Mouse (Mus musculus): Measurements from ENCODE around the gene Tbx5. TPM values are rescaled to one million over a fixed set of nuclear protein-coding genes. Genes with fewer than 3 reads are reported as not detected.
"Not testable (repeated sequence)": the region's sequence is repeated elsewhere in the genome, so short reads cannot be mapped to it uniquely, and the experiment has no call there.

The Tbx5 gene
- polyA plus RNA-seq, 1 experiment from 2014 or later, result not detected

GRCm38 (mm10) chr5:119866277-119867235 is 34.1 kb downstream of the Tbx5 start:
- H3K4me2 ChIP-seq (replicated peaks), result peak overlapping the region; percentile 54
- no peaks in the 10 kb centered on the region for H3K9me3 ChIP-seq
- no peaks in the 10 kb centered on the region for H3K36me3 ChIP-seq
- peaks cover 16% of the 10 kb centered on the region; the same call in 1 of the 2 replicates for H3K27me3 ChIP-seq
- H3K4me1 ChIP-seq (replicated peaks), result peaks cover 11% of the 10 kb centered on the region
- ATAC-seq, result peak; percentile 70
- no peak overlapping the region; the same call in 1 of the 2 replicates for H3K27ac ChIP-seq
- H3K9ac ChIP-seq (replicated peaks), result peak overlapping the region; percentile 46; the same call in 1 of the 2 replicates
- WGBS, result 15% methylated on average over 31 of the region's 31 CpGs
- H3K4me3 ChIP-seq (replicated peaks), result peak overlapping the region; percentile 34

GRCm38 (mm10) chr5:119867986-119868385 is 35.5 kb downstream of the Tbx5 start:
- H3K4me3 ChIP-seq (replicated peaks), result no peak overlapping the region
- H3K36me3 ChIP-seq, result no peaks in the 10 kb centered on the region
- H3K9me3 ChIP-seq, result no peaks in the 10 kb centered on the region
- H3K4me2 ChIP-seq (replicated peaks), result no peak overlapping the region
- H3K9ac ChIP-seq (replicated peaks), result no peak overlapping the region
- H3K27me3 ChIP-seq, result peaks cover 16% of the 10 kb centered on the region; the same call in 1 of the 2 replicates
- H3K4me1 ChIP-seq (replicated peaks), result peaks cover 11% of the 10 kb centered on the region
- ATAC-seq, result no peak
- 88% methylated on average over 6 of the region's 6 CpGs for WGBS
- no peak overlapping the region for H3K27ac ChIP-seq

- Histone ChIP-seq H3K4me3 (replicated peaks) (no peak overlapping the region), H3K27ac (no peak overlapping the region), H3K36me3 (no peaks in the 10 kb centered on the region), H3K9me3 (no peaks in the 10 kb centered on the region), H3K9ac (replicated peaks) (no peak overlapping the region), H3K4me1 (replicated peaks) (no peaks in the 10 kb centered on the region), H3K27me3 (no peaks in the 10 kb centered on the region), H3K4me2 (replicated peaks) (no peak overlapping the region)
- 40% methylated on average over 2 of the region's 2 CpGs for WGBS
- ATAC-seq, result no peak
Measured at GRCm38 (mm10) chr5:119875421-119875820, 43.0 kb downstream of the Tbx5 start.

- WGBS, result 77% methylated on average over 6 of the region's 6 CpGs
- Histone ChIP-seq H3K4me2 (replicated peaks) (no peak overlapping the region), H3K9me3 (no peaks in the 10 kb centered on the region), H3K4me1 (replicated peaks) (no peaks in the 10 kb centered on the region), H3K27me3 (no peaks in the 10 kb centered on the region), H3K27ac (no peak overlapping the region), H3K4me3 (replicated peaks) (no peak overlapping the region), H3K36me3 (no peaks in the 10 kb centered on the region), H3K9ac (replicated peaks) (no peak overlapping the region)
- no peak for ATAC-seq
Measured at GRCm38 (mm10) chr5:119877185-119877584, 44.7 kb downstream of the Tbx5 start.

- Histone ChIP-seq H3K4me2 (replicated peaks) (no peak overlapping the region), H3K9me3 (no peaks in the 10 kb centered on the region), H3K27ac (no peak overlapping the region), H3K27me3 (no peaks in the 10 kb centered on the region), H3K4me1 (replicated peaks) (no peaks in the 10 kb centered on the region), H3K36me3 (no peaks in the 10 kb centered on the region), H3K9ac (replicated peaks) (no peak overlapping the region), H3K4me3 (replicated peaks) (no peak overlapping the region)
- WGBS, result 93% methylated on average over 6 of the region's 8 CpGs
- ATAC-seq, result no peak
Measured at GRCm38 (mm10) chr5:119885595-119885994, 53.1 kb downstream of the Tbx5 start.

DNA sequence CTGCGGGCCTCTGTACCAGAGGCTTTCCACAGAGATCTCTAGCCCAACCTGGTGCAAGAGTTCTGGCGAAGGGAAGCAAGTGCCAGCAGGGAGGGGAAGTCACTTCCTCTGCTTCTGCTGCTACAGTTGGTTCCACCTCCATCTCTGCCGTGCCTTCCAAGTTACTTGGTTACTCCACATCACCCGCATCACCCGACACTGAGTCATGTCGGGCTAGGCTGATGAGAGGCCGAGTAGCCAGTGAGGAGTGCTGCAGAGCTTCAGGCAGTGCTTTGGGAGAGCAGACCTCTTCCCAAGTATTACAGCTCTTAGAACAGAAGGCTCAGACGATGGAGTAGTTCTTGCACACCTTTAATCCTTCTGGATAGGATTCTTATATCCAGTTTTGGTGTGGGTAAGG is 54.9 kb downstream of the Tbx5 start:
- no peaks in the 10 kb centered on the region for H3K27me3 ChIP-seq
- no peaks in the 10 kb centered on the region for H3K36me3 ChIP-seq
- no peak overlapping the region for H3K4me3 ChIP-seq (replicated peaks)
- no peak overlapping the region for H3K27ac ChIP-seq
- H3K4me2 ChIP-seq (replicated peaks), result no peak overlapping the region
- ATAC-seq, result no peak
- no peak overlapping the region for H3K9ac ChIP-seq (replicated peaks)
- H3K9me3 ChIP-seq, result no peaks in the 10 kb centered on the region
- H3K4me1 ChIP-seq (replicated peaks), result peaks cover 10% of the 10 kb centered on the region
- 90% methylated on average over 8 of the region's 8 CpGs for WGBS

GRCm38 (mm10) chr5:119891960-119892359 is 59.5 kb downstream of the Tbx5 start:
- no peak overlapping the region for H3K4me2 ChIP-seq (replicated peaks)
- no peaks in the 10 kb centered on the region for H3K36me3 ChIP-seq
- H3K9me3 ChIP-seq, result no peaks in the 10 kb centered on the region
- H3K4me3 ChIP-seq (replicated peaks), result no peak overlapping the region
- 47% methylated on average over 5 of the region's 5 CpGs for WGBS
- no peak for ATAC-seq
- no peak overlapping the region for H3K9ac ChIP-seq (replicated peaks)
- H3K4me1 ChIP-seq (replicated peaks), result peaks cover 10% of the 10 kb centered on the region
- H3K27me3 ChIP-seq, result no peaks in the 10 kb centered on the region
- H3K27ac ChIP-seq, result peak overlapping the region; percentile 54; the same call in 1 of the 2 replicates

DNA sequence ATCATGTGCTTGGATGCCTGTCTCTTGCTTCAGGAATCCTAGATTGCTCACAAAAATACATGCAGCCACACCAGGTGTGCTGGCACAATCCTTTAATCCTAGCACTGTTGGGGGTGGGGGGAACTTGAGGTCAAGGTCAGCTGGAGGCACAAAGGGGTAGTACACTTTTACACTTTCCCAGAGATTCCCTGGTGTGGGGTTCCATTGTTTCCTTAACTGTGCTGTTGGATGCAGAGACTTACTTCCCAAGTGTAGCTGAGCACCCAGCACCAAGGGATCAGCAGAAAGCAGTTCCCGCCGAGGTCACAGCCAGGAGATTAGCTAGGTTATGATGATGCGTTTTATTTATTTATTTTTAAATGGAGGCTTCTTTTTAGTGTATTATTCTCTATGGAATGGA is 60.6 kb downstream of the Tbx5 start:
- H3K4me3 ChIP-seq (replicated peaks), result no peak overlapping the region
- no peaks in the 10 kb centered on the region for H3K27me3 ChIP-seq
- H3K4me1 ChIP-seq (replicated peaks), result peaks cover 10% of the 10 kb centered on the region
- no peaks in the 10 kb centered on the region for H3K36me3 ChIP-seq
- WGBS, result 64% methylated on average over 3 of the region's 3 CpGs
- H3K9me3 ChIP-seq, result no peaks in the 10 kb centered on the region
- no peak overlapping the region for H3K27ac ChIP-seq
- no peak for ATAC-seq
- H3K9ac ChIP-seq (replicated peaks), result no peak overlapping the region
- H3K4me2 ChIP-seq (replicated peaks), result no peak overlapping the region

DNA sequence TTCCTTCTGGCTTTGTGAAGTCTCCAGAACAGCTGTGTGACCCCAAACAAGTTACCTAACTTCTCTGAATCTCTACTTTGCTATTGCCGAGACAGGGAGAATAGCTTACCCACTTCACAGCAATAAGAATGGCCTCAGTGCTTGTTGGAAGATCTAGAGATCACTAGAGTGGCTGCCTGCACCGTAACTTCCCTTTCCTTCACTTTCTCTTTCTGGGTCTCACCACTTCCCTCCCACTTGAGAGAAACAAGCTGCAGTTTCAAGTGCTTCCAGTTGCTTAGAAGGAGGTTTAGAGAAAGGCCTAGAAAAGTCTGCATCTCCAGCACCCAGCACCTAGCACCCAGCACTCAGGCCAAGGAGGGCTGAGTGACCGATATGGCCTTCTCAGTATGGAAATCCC is 64.1 kb downstream of the Tbx5 start:
- Histone ChIP-seq H3K9me3 (no peaks in the 10 kb centered on the region), H3K4me3 (replicated peaks) (no peak overlapping the region), H3K4me1 (replicated peaks) (peaks cover 8% of the 10 kb centered on the region), H3K4me2 (replicated peaks) (no peak overlapping the region), H3K27me3 (no peaks in the 10 kb centered on the region), H3K9ac (replicated peaks) (no peak overlapping the region), H3K36me3 (no peaks in the 10 kb centered on the region), H3K27ac (no peak overlapping the region)
- no peak for ATAC-seq
- 78% methylated on average over 3 of the region's 3 CpGs for WGBS

DNA sequence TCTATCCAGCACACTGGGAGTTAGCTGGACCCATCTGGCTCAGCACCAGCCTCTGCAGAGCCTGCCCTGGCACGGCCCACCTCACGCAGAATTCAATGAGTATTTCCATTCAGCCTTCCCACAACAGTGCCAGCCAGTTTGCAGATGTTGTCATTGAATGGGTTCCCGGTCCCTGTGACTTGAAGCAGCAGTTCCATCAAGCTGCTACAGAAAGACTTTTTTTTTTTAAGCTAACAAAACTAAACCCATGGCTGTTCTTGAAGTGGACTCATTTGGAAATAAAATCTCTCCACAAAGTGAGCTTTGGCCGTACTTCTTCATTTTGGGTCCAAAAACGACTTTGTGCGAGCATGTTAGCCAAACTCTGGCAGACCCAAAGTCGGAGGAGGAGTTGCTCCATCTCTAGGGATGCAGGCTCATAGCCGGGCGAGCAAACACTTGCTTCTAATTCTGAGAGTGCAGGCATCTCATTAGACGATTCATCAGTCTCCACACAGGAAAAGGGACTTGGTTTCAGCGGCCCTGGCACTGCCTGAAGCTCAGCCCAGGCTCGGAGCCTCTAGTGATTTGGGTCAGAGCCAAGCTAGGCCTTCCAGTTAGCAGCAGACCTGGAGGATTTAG is 84.2 kb downstream of the Tbx5 start:
- WGBS, result 82% methylated on average over 12 of the region's 12 CpGs
- H3K9me3 ChIP-seq, result no peaks in the 10 kb centered on the region
- no peak for ATAC-seq
- H3K27me3 ChIP-seq, result no peaks in the 10 kb centered on the region
- H3K4me1 ChIP-seq (replicated peaks), result no peaks in the 10 kb centered on the region
- no peak overlapping the region for H3K4me3 ChIP-seq (replicated peaks)
- no peak overlapping the region for H3K27ac ChIP-seq
- no peak overlapping the region for H3K4me2 ChIP-seq (replicated peaks)
- H3K36me3 ChIP-seq, result no peaks in the 10 kb centered on the region
- H3K9ac ChIP-seq (replicated peaks), result no peak overlapping the region

DNA sequence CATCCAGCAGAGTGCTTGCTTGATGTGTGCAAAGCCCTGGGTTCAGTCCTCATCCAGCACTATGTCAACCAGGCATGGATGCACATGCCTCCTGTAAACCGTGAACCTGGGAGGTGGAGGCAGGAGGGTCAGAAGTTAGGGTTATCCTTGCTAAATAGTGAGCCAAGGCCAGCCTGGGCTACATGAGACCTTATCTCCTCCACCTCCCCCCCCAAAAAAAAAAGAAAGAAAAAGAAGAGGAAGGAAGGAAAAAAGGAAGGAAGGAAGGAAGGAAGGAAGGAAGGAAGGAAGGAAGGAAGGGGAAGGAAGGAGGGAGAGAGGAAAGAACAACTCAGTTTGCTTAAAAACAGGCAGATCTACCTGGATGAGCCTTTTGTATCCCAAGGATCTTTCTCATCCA is 85.9 kb downstream of the Tbx5 start:
- not testable (repeated sequence) for H3K36me3 ChIP-seq; H3K4me1 ChIP-seq (replicated peaks); ATAC-seq; H3K4me2 ChIP-seq (replicated peaks); H3K9me3 ChIP-seq; H3K4me3 ChIP-seq (replicated peaks); H3K9ac ChIP-seq (replicated peaks); H3K27me3 ChIP-seq; H3K27ac ChIP-seq
- 100% methylated on average over 1 of the region's 1 CpGs for WGBS

GRCm38 (mm10) chr5:119920941-119921340 is 88.5 kb downstream of the Tbx5 start:
- Histone ChIP-seq H3K4me3 (replicated peaks) (no peak overlapping the region), H3K36me3 (no peaks in the 10 kb centered on the region), H3K9ac (replicated peaks) (no peak overlapping the region), H3K4me2 (replicated peaks) (no peak overlapping the region), H3K27me3 (no peaks in the 10 kb centered on the region), H3K4me1 (replicated peaks) (0 out of 2 replicates have a peak, but pooled peaks cover 4% of the 10 kb centered on the region), H3K27ac (no peak overlapping the region), H3K9me3 (no peaks in the 10 kb centered on the region)
- 55% methylated on average over 10 of the region's 10 CpGs for WGBS
- ATAC-seq, result no peak

Data from midbrain, embryonic 13.5 days (tissue).